Mouse (Mus musculus) naive thymus-derived CD4-positive, alpha-beta T cell, adult 2 months (primary cell): ENCODE data around the gene Tmem164.

Experiments used
- DNase-seq: peaks from one replicate; pipeline ENCODE4 v3.0.0-alpha.2; 2011; ENCODE audit warnings: low read depth

Tmem164 gene

DNA sequence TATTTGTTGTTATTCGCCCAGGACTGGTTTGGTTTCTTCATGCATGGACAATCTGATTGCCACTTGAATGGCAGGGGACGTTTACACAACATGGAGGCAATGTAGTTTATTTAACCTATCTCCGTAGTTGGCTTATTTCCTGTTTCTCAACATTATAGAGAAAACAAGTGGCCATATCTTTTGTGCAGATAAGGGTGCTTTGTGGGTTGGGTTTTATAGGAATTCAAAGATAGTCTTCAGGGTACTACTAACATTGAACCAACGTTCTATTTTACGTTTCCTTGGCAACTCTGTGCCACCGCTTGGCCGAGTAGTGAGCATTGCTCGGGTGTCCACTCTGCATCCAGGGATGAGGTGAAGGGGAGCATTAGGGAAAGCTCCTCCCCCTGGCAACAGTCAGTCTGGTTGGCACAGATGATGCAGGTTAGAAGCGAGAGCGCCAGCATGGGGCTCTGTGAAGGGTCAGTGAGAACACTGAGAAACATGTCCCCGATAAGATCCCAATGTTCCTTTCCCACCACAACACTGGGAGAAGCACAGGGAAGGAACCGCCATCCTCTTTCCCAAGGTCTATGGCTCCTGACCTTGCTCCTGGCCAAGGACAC, 148.8 kb downstream of the Tmem164 start:
- no peak for DNase-seq

DNA sequence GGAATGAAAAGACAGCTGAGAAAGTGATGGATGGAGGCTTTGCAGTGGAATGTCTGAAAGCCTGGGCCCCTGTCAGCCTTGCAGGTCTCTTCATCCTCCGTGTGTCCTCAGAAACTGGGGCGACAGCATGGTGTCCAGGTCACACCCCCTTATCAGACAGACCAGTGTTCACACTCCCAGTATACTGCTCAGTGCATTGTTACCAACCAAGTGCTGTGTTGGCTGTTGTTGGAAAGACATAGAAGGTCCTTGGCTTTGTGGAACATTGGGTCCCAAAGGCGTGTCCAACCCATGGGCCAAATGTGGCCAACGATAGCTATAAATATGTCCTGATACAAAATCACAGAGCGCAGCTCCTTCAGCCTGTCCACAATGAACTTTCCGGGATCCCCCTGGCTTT, 149.4 kb downstream of the Tmem164 start:
- DNase-seq, result no peak

DNA sequence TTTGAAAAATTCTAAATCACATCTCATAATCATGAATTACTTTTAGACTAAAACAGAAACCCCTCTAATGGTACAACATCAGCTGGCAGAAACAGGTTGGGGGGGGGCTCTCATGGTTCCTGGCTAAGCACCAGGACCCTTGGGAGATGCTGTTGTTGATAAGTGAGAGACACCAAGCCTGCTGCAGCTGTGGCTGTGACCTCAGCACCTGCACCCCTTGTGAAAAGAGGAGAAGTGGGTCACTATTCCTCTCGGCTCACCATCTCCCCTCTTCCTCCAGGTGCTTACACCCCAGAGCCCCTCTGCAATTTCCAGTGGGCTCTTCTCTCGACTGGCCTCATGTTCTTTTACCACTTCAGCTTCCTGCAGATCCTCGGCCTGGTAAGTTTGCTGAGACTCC, 151.0 kb downstream of the Tmem164 start:
- DNase-seq, result no peak

DNA sequence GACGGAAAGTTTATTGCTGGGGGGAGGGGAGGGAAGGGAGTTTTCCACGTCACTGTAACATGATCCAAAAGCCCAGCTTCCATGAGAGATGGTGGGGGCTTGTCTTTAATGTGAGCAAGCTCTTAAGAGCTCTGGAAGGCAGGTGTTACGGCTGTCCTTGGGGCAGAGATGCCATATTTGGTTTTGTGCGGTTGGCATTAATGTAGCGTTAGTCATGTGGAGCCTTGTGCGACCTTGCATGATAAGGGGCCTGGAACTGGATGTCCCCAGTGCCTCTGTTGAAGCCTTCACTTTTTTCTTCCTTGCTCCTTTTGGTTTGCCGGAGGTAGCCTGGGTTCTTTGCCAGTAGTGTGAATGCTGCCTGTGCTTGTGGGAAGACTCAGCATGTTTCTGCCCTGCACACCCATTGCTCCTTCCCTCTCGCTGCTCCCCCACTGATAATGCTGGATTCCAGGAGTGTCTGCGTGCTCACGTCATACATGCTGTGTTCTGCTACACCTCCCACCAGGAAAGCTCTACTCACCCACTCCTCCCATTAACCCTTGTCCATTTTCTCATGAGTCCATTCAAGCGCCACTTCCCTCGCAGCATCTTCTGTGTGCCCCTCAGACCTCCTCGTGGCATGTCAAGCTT, 152.1 kb downstream of the Tmem164 start:
- no peak for DNase-seq

DNA sequence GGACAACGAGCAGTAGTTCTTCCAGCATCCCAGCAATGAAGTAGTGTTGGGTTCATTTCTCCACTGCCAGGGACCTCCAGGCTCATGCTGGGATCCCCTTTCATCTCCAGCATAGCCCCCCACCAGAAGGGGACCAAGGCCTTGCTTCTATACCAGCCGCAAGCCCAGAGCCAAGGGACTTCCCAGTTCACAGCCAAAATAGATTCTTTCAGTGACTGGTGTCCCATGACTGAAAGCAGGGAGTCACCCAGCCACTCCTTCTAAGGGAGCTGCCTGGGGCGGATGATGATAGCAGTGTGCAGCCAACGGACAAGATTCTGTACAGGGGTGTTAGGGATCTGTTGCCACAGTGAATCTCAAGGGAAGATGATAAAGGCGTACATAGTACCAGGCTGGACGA, 153.6 kb downstream of the Tmem164 start:
- no peak for DNase-seq

DNA sequence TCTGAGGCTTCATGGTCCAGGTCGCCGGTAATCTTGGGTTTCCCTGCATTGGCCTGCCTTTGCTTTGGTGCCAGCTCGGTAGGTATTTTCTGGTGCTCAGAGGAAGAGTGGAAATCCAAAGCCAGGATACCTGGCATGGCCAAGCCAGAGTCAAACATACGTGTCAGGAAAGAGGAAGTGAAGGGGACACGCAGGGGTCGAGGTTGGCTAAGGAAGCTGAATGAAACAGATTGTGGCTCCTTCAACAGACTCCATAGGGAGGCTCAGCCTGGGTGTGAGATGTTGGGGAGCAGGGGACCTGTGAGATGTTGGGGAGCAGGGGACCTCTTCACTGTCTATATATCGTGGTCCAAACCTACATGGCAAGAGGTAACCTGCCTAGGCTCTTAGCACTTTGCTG, 155.2 kb downstream of the Tmem164 start:
- DNase-seq, result no peak

DNA sequence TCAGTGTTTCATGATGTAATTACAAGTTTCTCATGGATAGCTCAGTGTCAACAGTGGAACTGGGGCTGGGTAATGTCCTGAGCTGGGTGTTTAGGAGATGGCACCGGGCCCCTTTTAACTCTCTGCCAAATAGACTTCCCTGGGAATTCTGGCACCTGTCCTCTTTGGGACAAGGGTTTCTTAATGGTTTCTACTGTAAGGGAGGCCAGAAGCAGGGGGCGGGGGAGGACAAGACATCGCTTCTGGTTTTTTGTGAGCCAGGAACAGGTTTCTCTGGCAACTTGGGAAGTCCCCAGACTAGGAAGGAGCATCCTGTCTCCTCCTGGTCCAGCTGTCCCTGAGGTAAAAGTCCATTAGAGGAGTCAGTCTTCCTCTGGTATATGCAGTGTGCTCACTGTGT, 156.1 kb downstream of the Tmem164 start:
- DNase-seq, result no peak

DNA sequence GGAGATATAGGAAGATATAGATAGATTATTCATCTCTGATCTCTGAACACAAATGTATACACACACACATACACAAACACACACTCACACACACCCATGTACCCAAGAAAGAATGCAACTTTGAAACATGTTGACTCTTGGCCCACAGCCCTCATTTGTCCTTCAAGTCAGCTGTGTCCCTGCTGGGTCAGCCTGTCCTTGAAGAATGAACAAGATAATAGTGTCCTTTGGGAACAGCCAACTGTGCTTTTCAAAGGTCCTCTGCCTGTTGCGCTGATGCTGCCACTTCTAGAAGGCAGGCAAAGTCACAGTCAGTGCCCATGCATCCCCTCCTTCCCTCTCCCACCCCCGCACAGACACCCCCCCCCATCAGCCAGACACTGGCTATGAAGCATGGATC, 157.6 kb downstream of the Tmem164 start:
- DNase-seq, result no peak

DNA sequence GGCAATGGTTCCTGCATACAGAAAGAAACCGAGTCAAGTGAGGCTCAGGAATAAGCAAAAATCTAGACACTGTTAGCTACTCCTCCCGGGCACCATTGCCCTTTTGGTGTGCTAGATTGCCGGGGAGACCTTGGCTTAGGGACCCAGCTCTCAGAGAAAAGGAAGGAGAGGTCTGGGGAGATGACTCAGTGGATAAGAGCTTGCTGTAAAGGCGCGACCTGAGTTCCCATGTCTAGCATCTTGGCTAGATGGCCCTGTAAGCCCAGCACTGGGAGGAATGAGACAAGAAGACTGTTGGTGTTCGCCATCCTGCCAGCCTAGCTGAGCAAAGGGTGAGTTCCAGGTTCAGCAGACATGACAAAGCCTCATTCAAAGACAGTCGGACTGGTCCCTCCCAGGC, 158.2 kb downstream of the Tmem164 start:
- no peak for DNase-seq

DNA sequence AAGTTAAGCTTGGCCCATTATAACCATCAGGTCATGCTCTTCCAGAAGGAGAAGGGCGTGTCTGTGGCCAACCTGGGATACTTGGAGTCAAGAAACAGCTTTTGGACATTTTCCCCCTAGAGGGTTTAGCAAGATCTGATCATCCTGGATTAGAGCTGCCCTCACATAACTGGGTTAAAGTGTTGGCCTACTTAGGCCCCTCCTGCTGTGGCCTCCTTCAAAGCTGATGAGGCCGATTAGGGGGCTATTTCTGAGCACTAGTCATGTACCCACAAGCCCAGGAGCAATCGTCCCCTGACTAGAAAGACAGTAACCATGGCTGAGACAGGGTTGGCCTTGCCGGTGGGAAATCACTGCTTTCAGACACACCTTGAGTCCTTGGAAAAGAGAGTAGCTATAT, 160.7 kb downstream of the Tmem164 start:
- DNase-seq, result no peak

DNA sequence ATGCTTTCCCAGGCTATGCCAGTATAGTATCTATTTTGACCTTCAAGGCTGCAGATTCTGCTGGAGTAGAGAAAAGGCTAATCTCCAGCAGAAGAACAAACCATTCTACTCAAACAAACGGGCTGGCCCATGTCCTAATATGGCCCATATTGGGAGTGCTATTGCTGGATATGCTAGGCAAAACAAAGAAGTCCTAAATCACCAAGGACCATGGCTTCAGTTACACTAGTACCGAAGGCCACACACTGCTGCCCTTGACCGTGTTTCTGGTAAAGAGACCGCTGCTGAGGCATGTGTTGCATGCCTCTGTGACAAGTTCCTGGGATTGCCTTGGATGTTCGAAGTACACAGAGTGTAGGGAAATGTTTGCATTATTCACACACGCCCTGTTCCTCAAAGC, 165.1 kb downstream of the Tmem164 start:
- no peak for DNase-seq

DNA sequence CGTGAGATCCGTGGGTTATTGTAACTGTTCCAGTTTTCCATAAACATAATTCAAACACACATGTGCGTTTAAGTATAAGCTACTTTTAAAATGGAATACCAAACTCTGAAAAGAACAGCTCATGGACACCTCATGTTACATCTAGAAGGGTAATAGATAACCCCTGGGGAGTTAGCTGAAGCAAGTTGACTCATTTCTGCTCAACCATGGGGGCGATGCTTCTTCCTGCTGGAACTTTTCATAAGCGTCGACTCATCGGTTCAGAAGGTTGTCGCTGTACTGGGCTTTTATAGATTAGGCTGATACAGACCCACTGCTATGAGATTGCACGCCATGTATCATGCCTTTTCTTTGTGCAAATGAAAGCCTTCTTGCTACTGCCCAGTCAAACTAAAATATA, 166.8 kb downstream of the Tmem164 start:
- DNase-seq, result no peak

DNA sequence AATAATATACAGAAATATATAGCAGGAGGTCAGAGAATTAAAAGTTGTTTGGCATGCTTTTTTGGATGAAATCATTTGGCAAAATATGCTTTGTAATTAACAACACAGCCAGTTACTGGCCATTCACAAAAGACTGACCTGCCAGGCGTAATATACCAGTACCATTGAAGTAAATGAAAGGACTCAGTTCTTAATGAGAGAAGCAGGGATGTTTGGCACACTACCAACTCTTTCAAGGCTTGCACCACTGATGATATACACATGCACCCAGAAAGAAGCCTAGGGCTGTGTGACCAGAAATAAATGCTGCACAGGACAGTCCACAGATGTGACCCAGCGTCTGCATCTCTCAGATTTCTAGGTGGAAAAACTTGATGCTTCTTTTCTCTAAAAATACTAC, 188.6 kb downstream of the Tmem164 start:
- DNase-seq, result no peak

DNA sequence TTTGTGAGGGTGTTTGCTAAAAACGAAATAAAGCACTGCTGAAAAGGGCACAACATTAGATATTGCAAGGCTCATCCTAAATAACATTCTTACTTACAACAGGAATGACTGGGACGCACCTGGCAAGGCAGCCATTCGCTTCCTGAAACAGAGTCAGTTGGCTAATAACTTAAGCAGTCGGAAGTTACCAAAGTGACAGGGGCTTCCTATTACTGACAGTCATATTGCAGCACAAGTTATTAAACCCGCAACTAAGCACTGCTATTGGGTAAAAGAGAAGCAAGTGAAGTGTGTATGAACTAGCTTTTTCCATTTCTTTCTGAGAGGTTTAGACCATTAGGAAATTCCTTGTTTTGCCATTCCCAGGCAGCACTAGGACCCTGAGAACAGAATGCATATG, 201.0 kb downstream of the Tmem164 start:
- DNase-seq, result no peak

DNA sequence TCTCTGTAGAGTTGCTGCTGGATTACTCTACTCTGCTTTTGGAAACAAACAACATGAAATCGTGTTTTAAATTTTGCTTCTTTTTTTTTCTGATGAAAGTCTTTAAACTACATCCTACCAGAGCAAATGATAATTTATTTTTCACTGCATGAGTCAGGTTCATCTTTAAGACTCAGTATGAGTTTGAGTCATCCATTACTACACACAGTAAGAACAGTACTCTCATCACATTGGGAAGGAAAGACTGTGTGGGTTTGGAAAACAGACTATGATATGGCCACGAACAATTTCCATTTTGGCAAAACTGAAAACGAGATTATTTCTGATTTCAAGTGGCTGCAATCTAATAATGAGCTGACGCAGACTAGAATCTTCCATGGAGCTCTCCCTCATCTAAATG, 202.4 kb downstream of the Tmem164 start:
- no peak for DNase-seq

DNA sequence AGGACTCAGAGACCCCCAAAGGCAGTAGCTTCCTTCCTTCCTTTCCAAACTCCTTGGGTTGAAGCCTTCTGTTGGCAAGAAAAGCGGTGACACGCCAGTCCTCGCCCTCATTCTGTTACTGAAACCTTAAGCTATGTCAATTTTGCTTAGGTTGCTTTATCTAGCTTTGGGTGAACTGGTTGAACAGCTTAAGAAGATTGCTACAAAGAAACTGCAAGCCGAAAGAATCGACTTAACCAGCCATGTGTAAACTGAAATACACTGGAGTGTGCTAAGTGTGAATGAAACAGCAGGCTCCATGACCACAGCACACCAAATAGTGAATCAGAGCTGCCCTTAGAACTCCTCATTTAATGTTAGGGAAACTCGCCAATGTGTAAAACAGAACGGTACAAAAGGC, 204.8 kb downstream of the Tmem164 start:
- DNase-seq, result no peak
